Mouse (Mus musculus) left cerebral cortex, adult 2 months (tissue): ENCODE results near the gene Txk. TPM values are rescaled to one million over a fixed set of nuclear protein-coding genes. Genes with fewer than 3 reads are reported as not detected.

Experiments
- DNase-seq, 2 experiments: peaks; one replicate each; pipeline ENCODE4 v3.0.0; 2021 to 2022; ENCODE audit warnings: low spot score in 2 of 2, mixed read lengths in 1 of 2; ENCODE audit errors: extremely low spot score in 1 of 2
- H3K27ac ChIP-seq: fragments of 200-600 bp; 2 replicates; pipeline ENCODE4 v1.8.1; 2022
- H3K4me3 ChIP-seq: fragments of 200-600 bp; 2 replicates; pipeline ENCODE4 v1.8.1; 2022
- CTCF ChIP-seq: fragments of 200-600 bp; IDR thresholded peaks from 2 replicates; pipeline ENCODE4 v1.8.1; 2022; ENCODE audit warnings: antibody characterized with exemption, mild to moderate bottlenecking, moderate library complexity
- intact Hi-C: fragments of 180-260 bp; cut with DNase I; formaldehyde crosslinking; loops from one replicate; pipeline ENCODE4 v1.15.1; 2025
- long read RNA-seq, 2 experiments: library from polyadenylated mRNA; stranded (forward); transcript quantifications; one replicate each; pipeline ENCODE4 v2.0.0; 2021; ENCODE audit warnings: borderline mapping rate in 2 of 2
- total RNA-seq, 2 experiments: library from RNA; stranded (reverse); gene quantifications; 2 replicates each; pipeline ENCODE4 v1.2.3; 2021

The Txk gene
- under 1 TPM; 0.26 to 0.66 TPM for total RNA-seq
- long read RNA-seq, experiment 1, partial matches to known transcripts = 0 of 1 reads
- long read RNA-seq, experiment 1, other reads (novel, unspliced or antisense) = 1 of 1 reads
- long read RNA-seq, experiment 2, partial matches to known transcripts = 1 of 1 reads
- long read RNA-seq, experiment 2, other reads (novel, unspliced or antisense) = 0 of 1 reads

GRCm38 (mm10) chr5:72752585-72752984, at the start of gene Txk:
Gene Txk, minus strand, starts transcription at chr5:72752777.
- TF ChIP-seq CTCF = no peak
- intact Hi-C loops = no loop called here
- Histone ChIP-seq H3K4me3 (no peak within 1 kb of the TSS), H3K27ac (no peak within 1 kb of the TSS)
- no peak for DNase-seq

DNA sequence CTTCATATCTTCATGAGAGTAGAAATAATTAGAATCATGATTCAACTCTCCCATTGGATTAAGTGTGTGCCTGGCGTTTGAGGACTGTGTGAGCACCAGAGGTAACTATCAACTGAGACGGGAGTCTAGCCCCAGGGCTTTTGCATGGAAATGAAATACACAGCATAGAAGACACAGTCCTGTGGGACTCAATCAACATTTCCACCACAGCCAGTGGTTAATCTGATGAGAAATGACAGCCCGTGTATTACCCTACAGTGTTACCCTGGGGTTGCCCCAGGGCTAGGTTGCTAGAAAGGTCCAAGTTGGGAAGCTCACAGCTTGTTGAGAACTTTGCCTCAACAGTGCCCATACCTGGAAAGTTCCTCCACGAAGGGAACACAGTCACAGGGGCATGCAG, 46.0 kb upstream of the Txk start:
- no peak for DNase-seq
- TF ChIP-seq CTCF = no peak
- Histone ChIP-seq H3K4me3 (no peak overlapping the region), H3K27ac (no peak overlapping the region)
- intact Hi-C loops = loop anchor here (1.0 kb wide), 1 partner anchor 12 kb away; no protein-coding TSS in a partner anchor

- no peak; the same call in 1 of the 2 replicates for TF ChIP-seq CTCF
- intact Hi-C loops = no loop called here
- peak overlapping the region; percentile 44 for H3K27ac ChIP-seq
- peak overlapping the region; percentile 22 for H3K4me3 ChIP-seq
- DNase-seq = no peak
Observed at GRCm38 (mm10) chr5:72796186-72796613, 43.6 kb upstream of the Txk start.

DNA sequence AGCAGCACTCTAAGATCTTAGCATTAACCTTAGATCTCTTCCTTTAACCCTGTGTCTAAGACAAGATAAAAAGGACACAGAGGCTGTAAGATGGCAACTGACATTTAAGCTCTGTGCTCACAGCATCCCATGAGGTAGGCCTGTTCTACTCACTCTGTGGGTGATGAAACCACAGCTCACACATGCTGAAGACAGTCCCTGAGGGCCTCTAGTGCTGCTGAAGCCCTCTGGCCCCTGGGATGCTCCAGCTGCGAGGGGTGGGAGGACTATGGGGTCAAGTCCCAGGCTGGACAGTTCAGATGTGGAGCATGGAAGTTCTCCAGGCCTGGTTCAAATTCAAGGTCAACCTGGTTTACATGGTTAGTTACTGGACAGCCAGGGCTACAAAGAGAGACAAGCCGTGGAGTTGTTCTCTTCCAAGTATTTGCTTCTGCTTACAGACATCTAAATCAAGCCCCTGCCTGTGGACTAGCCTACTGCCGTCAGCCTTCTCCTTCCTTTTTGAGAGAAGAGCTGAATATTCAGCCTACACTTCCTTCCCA, 40.8 kb upstream of the Txk start:
- intact Hi-C loops = loop anchor here (5.0 kb wide), 1 partner anchor 74 kb away; the partner anchor contains the start of gene Tec
- H3K4me3 ChIP-seq = no peak overlapping the region
- TF ChIP-seq CTCF = no peak
- DNase-seq = no peak
- H3K27ac ChIP-seq = no peak overlapping the region

DNA sequence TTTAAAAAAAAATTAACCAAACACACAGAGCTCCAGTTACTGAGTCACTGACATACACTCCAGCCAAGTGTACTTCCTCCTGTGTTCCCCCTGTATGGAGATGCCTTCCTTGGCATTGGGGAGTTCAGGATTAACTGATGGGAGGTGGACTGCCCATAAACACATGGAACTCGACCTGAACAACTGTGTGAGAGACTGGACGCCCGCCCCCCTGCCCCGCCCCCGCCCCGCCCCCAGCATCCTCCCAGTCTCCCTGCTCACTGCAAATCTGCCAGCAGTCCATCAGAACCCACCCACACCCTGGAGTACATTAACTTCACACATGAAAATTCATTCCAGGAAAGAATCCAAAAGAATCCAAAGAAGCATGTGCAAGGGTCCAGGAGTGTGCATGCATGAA, 39.2 kb upstream of the Txk start:
- Histone ChIP-seq H3K4me3 (no peak overlapping the region), H3K27ac (no peak overlapping the region)
- intact Hi-C loops = loop anchor here (5.0 kb wide), 1 partner anchor 76 kb away; the partner anchor contains the start of gene Tec
- no peak for TF ChIP-seq CTCF
- no peak for DNase-seq

- DNase-seq = no peak
- H3K27ac ChIP-seq = no peak overlapping the region
- no peak overlapping the region for H3K4me3 ChIP-seq
- TF ChIP-seq CTCF = no peak
- intact Hi-C loops = loop anchor here (5.0 kb wide), 1 partner anchor 76 kb away; the partner anchor contains the start of gene Tec
Observed at GRCm38 (mm10) chr5:72791386-72791785, 38.8 kb upstream of the Txk start.

DNA sequence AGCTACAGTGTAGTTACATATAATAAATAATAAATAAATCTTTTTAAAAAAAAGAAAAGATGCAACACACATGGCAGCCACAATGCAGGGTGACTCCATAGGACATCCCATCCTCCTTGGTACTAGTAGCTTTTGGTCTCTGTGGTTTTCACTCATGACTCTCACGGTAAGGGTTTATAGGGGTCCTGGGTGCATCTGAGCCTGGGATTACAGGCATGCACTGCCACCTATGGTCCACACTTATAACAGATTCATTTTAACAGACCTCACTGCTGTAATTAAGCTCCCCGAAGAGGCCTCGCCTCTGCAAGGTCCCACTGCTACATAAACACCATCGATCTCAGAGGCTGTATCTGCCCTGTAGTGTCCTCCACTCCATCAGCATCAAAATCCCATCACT, 32.9 kb upstream of the Txk start:
- no peak for DNase-seq
- H3K4me3 ChIP-seq = no peak overlapping the region
- H3K27ac ChIP-seq = no peak overlapping the region
- peak; percentile 13; the same call in 1 of the 2 replicates for TF ChIP-seq CTCF
- intact Hi-C loops = no loop called here

- no peak overlapping the region for H3K4me3 ChIP-seq
- no peak for DNase-seq
- intact Hi-C loops = no loop called here
- no peak overlapping the region for H3K27ac ChIP-seq
- no peak for TF ChIP-seq CTCF
Observed at GRCm38 (mm10) chr5:72784719-72785118, 32.1 kb upstream of the Txk start.

GRCm38 (mm10) chr5:72783957-72784356, 31.4 kb upstream of the Txk start:
- Histone ChIP-seq H3K27ac (no peak overlapping the region), H3K4me3 (no peak overlapping the region)
- no peak for DNase-seq
- no peak for TF ChIP-seq CTCF
- intact Hi-C loops = no loop called here

- no peak overlapping the region for H3K4me3 ChIP-seq
- intact Hi-C loops = no loop called here
- no peak for TF ChIP-seq CTCF
- DNase-seq = no peak
- H3K27ac ChIP-seq = no peak overlapping the region
Observed at GRCm38 (mm10) chr5:72783123-72783522, 30.5 kb upstream of the Txk start.

DNA sequence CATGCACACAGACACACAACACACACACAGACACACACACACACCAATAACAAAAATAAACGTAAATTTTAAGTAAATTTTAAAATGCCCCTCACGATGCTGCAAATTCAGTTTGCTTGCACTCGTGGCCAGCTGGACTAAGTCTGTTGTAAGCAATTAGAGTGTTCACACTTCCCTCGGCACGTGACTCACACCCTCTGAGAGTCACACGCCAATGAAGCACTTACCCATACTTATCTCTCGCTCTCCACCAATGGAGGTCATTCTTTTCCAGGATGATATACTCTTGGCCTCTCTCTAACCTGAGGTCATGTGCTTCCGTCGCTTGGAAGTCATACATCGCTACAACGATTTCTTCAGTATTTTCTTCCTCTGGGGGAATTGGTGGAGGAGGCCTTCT, 29.2 kb upstream of the Txk start:
- intact Hi-C loops = no loop called here
- Histone ChIP-seq H3K4me3 (no peak overlapping the region), H3K27ac (no peak overlapping the region)
- no peak for TF ChIP-seq CTCF
- DNase-seq = no peak

DNA sequence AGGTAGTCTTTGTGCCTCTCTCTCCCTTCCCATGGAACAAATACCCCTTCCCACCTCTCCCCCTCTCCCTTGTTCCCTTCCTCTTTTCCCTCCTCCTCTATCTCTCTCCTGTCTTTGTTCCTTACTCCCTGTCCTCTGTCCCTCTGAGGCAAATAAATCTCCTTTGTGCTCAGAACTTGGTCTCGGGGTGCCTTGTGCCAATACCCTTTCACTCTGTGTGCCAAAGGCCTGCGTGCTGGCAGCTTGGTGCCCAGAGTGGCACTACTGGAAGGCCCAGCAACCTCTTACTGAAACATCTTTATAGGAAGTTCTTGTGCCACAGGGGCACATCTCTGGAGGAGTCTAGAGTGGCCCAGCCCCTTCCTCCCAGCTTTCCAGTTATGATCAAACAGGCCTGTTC, 24.0 kb upstream of the Txk start:
- intact Hi-C loops = no loop called here

GRCm38 (mm10) chr5:72776127-72776526, 23.6 kb upstream of the Txk start:
- intact Hi-C loops = no loop called here
- TF ChIP-seq CTCF = no peak
- no peak overlapping the region for H3K4me3 ChIP-seq
- DNase-seq = no peak
- no peak overlapping the region for H3K27ac ChIP-seq

More for the DNA sequence above, 24.0 kb upstream of the Txk start:
- DNase-seq = no peak
- Histone ChIP-seq H3K27ac (no peak overlapping the region), H3K4me3 (no peak overlapping the region)
- no peak for TF ChIP-seq CTCF
